Mouse (Mus musculus) G1E (cell line): ENCODE data around the gene Ube2d2b.

Experiments used
- CTCF ChIP-seq: IDR thresholded peaks from 2 replicates; pipeline ENCODE4 v1.5.1; 2012; ENCODE audit warnings: low read depth, low read length, inconsistent platforms, mixed read lengths
- GATA1 ChIP-seq: IDR thresholded peaks from 2 replicates; pipeline ENCODE4 v1.6.1; 2012; ENCODE audit warnings: borderline replicate concordance, low read length, inconsistent platforms, mixed read lengths
- GATA2 ChIP-seq: IDR thresholded peaks from 2 replicates; pipeline ENCODE4 v1.6.1; 2012; ENCODE audit warnings: low read depth, low read length, inconsistent platforms, borderline replicate concordance
- POLR2AphosphoS5 ChIP-seq: IDR thresholded peaks from 2 replicates; pipeline ENCODE4 v1.6.1; 2012; ENCODE audit warnings: low read depth, low read length, inconsistent platforms; ENCODE audit not compliant: insufficient replicate concordance
- TAL1 ChIP-seq: conservative IDR thresholded peaks from 2 replicates; pipeline ENCODE4 v1.6.1; 2012; ENCODE audit warnings: low read depth, low read length, inconsistent platforms, mixed read lengths

- TF ChIP-seq GATA1: no peak
- no peak for TF ChIP-seq TAL1
- no peak for TF ChIP-seq CTCF
- no peak for TF ChIP-seq POLR2AphosphoS5
- no peak for TF ChIP-seq GATA2
Measured at GRCm38 (mm10) chr5:107793927-107794326, 36.0 kb upstream of the Ube2d2b start.
